Mouse (Mus musculus) liver, embryonic 13.5 days (tissue): Measurements from ENCODE around the gene Hipk3. TPM values are rescaled to one million over a fixed set of nuclear protein-coding genes. Genes with fewer than 3 reads are reported as not detected.

Source experiments
- ATAC-seq: fragments of 200-750 bp; cut with Nextera tagmentation; 2 replicates; pipeline ENCODE4 v1.8.0; 2017; ENCODE audit warnings: low read depth, mild to moderate bottlenecking, moderate number of reproducible peaks, moderate library complexity
- DNase-seq: peaks from one replicate; pipeline ENCODE4 v3.0.0; 2022
- H3K27ac ChIP-seq: fragments of 300-500 bp; sonication (generic); 2 replicates; pipeline ENCODE4 v1.5.1; 2015; ENCODE audit warnings: moderate library complexity, mild to moderate bottlenecking, inconsistent platforms
- H3K27me3 ChIP-seq: fragments of 300-500 bp; sonication (generic); 2 replicates; pipeline ENCODE4 v1.6.1; 2015; ENCODE audit warnings: mild to moderate bottlenecking, inconsistent platforms
- H3K36me3 ChIP-seq: fragments of 300-500 bp; sonication (generic); 2 replicates; pipeline ENCODE4 v1.6.1; 2015; ENCODE audit warnings: mild to moderate bottlenecking, inconsistent platforms
- H3K4me1 ChIP-seq: fragments of 300-500 bp; sonication (generic); replicated peaks from 2 replicates; pipeline ENCODE4 v1.6.1; 2015; ENCODE audit warnings: inconsistent platforms
- H3K4me2 ChIP-seq: fragments of 300-500 bp; sonication (generic); 2 replicates; pipeline ENCODE4 v1.6.1; 2015; ENCODE audit warnings: inconsistent platforms, mild to moderate bottlenecking, moderate library complexity
- H3K4me3 ChIP-seq: fragments of 300-500 bp; sonication (generic); replicated peaks from 2 replicates; pipeline ENCODE4 v1.5.1; 2015; ENCODE audit warnings: mild to moderate bottlenecking, inconsistent platforms
- H3K9ac ChIP-seq: fragments of 300-500 bp; sonication (generic); 2 replicates; pipeline ENCODE4 v1.6.1; 2015; ENCODE audit warnings: mild to moderate bottlenecking, inconsistent platforms
- H3K9me3 ChIP-seq: fragments of 300-500 bp; sonication (generic); replicated peaks from 2 replicates; pipeline ENCODE4 v1.6.1; 2016; ENCODE audit warnings: inconsistent platforms
- WGBS: fragments of 180-500 bp; shearing (Covaris S2); methylation state at CpG from one replicate; pipeline ENCODE4 v1.1.7; 2015; ENCODE audit not compliant: insufficient replicate concordance; 5-methylcytosine and 5-hydroxymethylcytosine counted together
- polyA plus RNA-seq: library from polyadenylated mRNA; unstranded; fragments of >200 nt; fragmentation: Nextera tagmentation; extraction: Ambion mirVana; gene quantifications from 2 replicates; pipeline ENCODE4 v1.2.1, GENCODE M21; 2015

The Hipk3 gene
- polyA plus RNA-seq, 1 experiment from 2014 or later: 5.3 TPM

GRCm38 (mm10) chr2:104411806-104412205 is 82.4 kb downstream of the Hipk3 start:
- Histone ChIP-seq H3K36me3 (no peaks in the 10 kb centered on the region), H3K9me3 (no peaks in the 10 kb centered on the region), H3K9ac (no peak overlapping the region), H3K4me3 (no peak overlapping the region), H3K4me1 (peaks cover 3% of the 10 kb centered on the region), H3K4me2 (no peak overlapping the region), H3K27me3 (peaks cover 70% of the 10 kb centered on the region), H3K27ac (no peak overlapping the region)
- DNase-seq (no peak), ATAC-seq (no peak)
- 70% methylated on average over 7 of the region's 7 CpGs for whole genome bisulfite sequencing

- H3K4me1 ChIP-seq: peaks cover 3% of the 10 kb centered on the region
- no peaks in the 10 kb centered on the region for H3K9me3 ChIP-seq
- 50% methylated on average over 4 of the region's 4 CpGs for WGBS
- peak within 1 kb of the TSS; percentile 67 for H3K4me2 ChIP-seq
- ATAC-seq (no peak), DNase-seq (no peak)
- H3K4me3 ChIP-seq: peak within 1 kb of the TSS; percentile 46
- H3K9ac ChIP-seq: no peak within 1 kb of the TSS; the same call in 1 of the 2 replicates
- H3K27ac ChIP-seq: no peak within 1 kb of the TSS
- no peaks in the 10 kb centered on the region for H3K36me3 ChIP-seq
- H3K27me3 ChIP-seq: peaks cover 76% of the 10 kb centered on the region
Measured at GRCm38 (mm10) chr2:104410963-104411545, 83.2 kb downstream of the Hipk3 start, which contains the start of gene D430041D05Rik. Gene D430041D05Rik (minus strand): TSS chr2:104411013.

GRCm38 (mm10) chr2:104409851-104410821 is 84.1 kb downstream of the Hipk3 start:
- H3K4me1 ChIP-seq: peaks cover 3% of the 10 kb centered on the region
- DNase-seq (no peak), ATAC-seq (no peak)
- H3K36me3 ChIP-seq: no peaks in the 10 kb centered on the region
- H3K9ac ChIP-seq: no peak overlapping the region; the same call in 1 of the 2 replicates
- peaks cover 76% of the 10 kb centered on the region for H3K27me3 ChIP-seq
- WGBS: 2% methylated on average over 95 of the region's 111 CpGs
- no peak overlapping the region for H3K27ac ChIP-seq
- H3K4me3 ChIP-seq: peak overlapping the region; percentile 46
- H3K9me3 ChIP-seq: no peaks in the 10 kb centered on the region
- H3K4me2 ChIP-seq: peak overlapping the region; percentile 67

GRCm38 (mm10) chr2:104408351-104408750 is 85.9 kb downstream of the Hipk3 start:
- ATAC-seq (no peak), DNase-seq (no peak)
- Histone ChIP-seq H3K27me3 (peaks cover 71% of the 10 kb centered on the region), H3K4me1 (peaks cover 3% of the 10 kb centered on the region), H3K4me2 (no peak overlapping the region), H3K36me3 (no peaks in the 10 kb centered on the region), H3K9me3 (no peaks in the 10 kb centered on the region), H3K27ac (no peak overlapping the region), H3K9ac (no peak overlapping the region), H3K4me3 (no peak overlapping the region)
- 57% methylated on average over 7 of the region's 7 CpGs for WGBS

- peaks cover 66% of the 10 kb centered on the region for H3K27me3 ChIP-seq
- H3K4me3 ChIP-seq: no peak overlapping the region
- peaks cover 3% of the 10 kb centered on the region for H3K4me1 ChIP-seq
- H3K9me3 ChIP-seq: no peaks in the 10 kb centered on the region
- H3K36me3 ChIP-seq: no peaks in the 10 kb centered on the region
- no peak overlapping the region for H3K27ac ChIP-seq
- ATAC-seq (no peak), DNase-seq (no peak)
- no peak overlapping the region for H3K9ac ChIP-seq
- H3K4me2 ChIP-seq: no peak overlapping the region
- 37% methylated on average over 4 of the region's 4 CpGs for WGBS
Measured at GRCm38 (mm10) chr2:104407913-104408312, 86.3 kb downstream of the Hipk3 start.

- Histone ChIP-seq H3K9me3 (no peaks in the 10 kb centered on the region), H3K27me3 (peaks cover 28% of the 10 kb centered on the region), H3K4me1 (no peaks in the 10 kb centered on the region), H3K27ac (no peak overlapping the region), H3K4me2 (no peak overlapping the region), H3K36me3 (no peaks in the 10 kb centered on the region), H3K9ac (no peak overlapping the region), H3K4me3 (no peak overlapping the region)
- ATAC-seq: no peak
- DNase-seq: no peak
- whole genome bisulfite sequencing: 68% methylated on average over 6 of the region's 6 CpGs
Measured at GRCm38 (mm10) chr2:104404036-104404435, 90.2 kb downstream of the Hipk3 start.

- WGBS: 64% methylated on average over 6 of the region's 6 CpGs
- no peak for ATAC-seq
Measured at GRCm38 (mm10) chr2:104398651-104399290, 95.5 kb downstream of the Hipk3 start.

GRCm38 (mm10) chr2:104395961-104396360 is 98.3 kb downstream of the Hipk3 start:
- Histone ChIP-seq H3K4me3 (no peak overlapping the region), H3K9ac (no peak overlapping the region), H3K4me1 (no peaks in the 10 kb centered on the region), H3K9me3 (no peaks in the 10 kb centered on the region), H3K27ac (no peak overlapping the region), H3K36me3 (no peaks in the 10 kb centered on the region), H3K27me3 (no peaks in the 10 kb centered on the region), H3K4me2 (no peak overlapping the region)
- no peak for DNase-seq
- WGBS: 58% methylated on average over 9 of the region's 9 CpGs
- ATAC-seq: no peak

More at GRCm38 (mm10) chr2:104398651-104399290, 95.5 kb downstream of the Hipk3 start:
- Histone ChIP-seq H3K36me3 (no peaks in the 10 kb centered on the region), H3K4me1 (no peaks in the 10 kb centered on the region), H3K9ac (no peak overlapping the region), H3K4me3 (no peak overlapping the region), H3K9me3 (no peaks in the 10 kb centered on the region), H3K27ac (no peak overlapping the region), H3K27me3 (no peaks in the 10 kb centered on the region), H3K4me2 (no peak overlapping the region)
- DNase-seq: no peak

GRCm38 (mm10) chr2:104394769-104395168 is 99.5 kb downstream of the Hipk3 start:
- WGBS: 32% methylated on average over 2 of the region's 2 CpGs
- Histone ChIP-seq H3K9me3 (no peaks in the 10 kb centered on the region), H3K4me3 (no peak overlapping the region), H3K27me3 (no peaks in the 10 kb centered on the region), H3K36me3 (no peaks in the 10 kb centered on the region), H3K9ac (no peak overlapping the region), H3K27ac (no peak overlapping the region), H3K4me2 (no peak overlapping the region), H3K4me1 (no peaks in the 10 kb centered on the region)
- no peak for ATAC-seq
- no peak for DNase-seq

GRCm38 (mm10) chr2:104392700-104393312 is 101.4 kb downstream of the Hipk3 start:
- WGBS: 64% methylated on average over 4 of the region's 4 CpGs

GRCm38 (mm10) chr2:104389231-104389630 is 105.0 kb downstream of the Hipk3 start:
- no peak overlapping the region for H3K4me3 ChIP-seq
- H3K9ac ChIP-seq: no peak overlapping the region
- WGBS: 72% methylated on average over 11 of the region's 11 CpGs
- H3K27ac ChIP-seq: no peak overlapping the region
- H3K9me3 ChIP-seq: no peaks in the 10 kb centered on the region
- ATAC-seq (no peak), DNase-seq (no peak)
- no peaks in the 10 kb centered on the region for H3K36me3 ChIP-seq
- H3K4me2 ChIP-seq: no peak overlapping the region
- no peaks in the 10 kb centered on the region for H3K4me1 ChIP-seq
- H3K27me3 ChIP-seq: no peaks in the 10 kb centered on the region

More at GRCm38 (mm10) chr2:104392700-104393312, 101.4 kb downstream of the Hipk3 start:
- Histone ChIP-seq H3K27ac (no peak overlapping the region), H3K9ac (no peak overlapping the region), H3K27me3 (no peaks in the 10 kb centered on the region), H3K4me1 (no peaks in the 10 kb centered on the region), H3K4me3 (no peak overlapping the region), H3K4me2 (no peak overlapping the region), H3K9me3 (no peaks in the 10 kb centered on the region), H3K36me3 (no peaks in the 10 kb centered on the region)
- no peak for ATAC-seq
- DNase-seq: no peak
